12 mouse cellular contexts compared by ENCODE assay signal in the genomic region with DNA sequence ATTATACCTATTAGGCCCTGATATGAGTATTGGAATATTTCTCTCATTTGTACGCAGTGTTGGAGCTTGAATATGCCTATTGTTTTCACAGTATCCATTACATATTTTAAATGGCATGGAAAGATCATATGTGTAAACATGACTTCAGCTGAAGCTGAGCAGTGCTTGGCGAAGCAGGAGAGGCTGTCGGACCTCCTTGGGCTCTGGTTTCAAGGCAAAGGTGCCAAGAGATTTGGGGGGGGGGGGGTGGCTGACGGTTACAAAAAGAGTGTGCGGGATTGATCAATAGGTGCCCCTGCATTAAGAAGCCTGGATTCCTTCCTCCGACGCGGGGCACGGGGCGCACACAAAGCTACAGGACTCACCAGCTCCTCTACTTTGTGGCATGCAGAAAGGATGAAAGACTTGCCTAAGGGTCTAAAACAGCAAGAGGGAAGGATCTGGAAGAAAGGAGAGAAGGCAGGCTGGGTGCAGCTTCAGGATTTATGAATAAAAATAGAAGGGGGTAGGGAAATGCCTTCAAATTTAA.
DNase-seq lines count a peak whose midpoint lies in the region; ATAC-seq and TF ChIP-seq lines count a peak whose summit lies in the region.
"Had no signal": no experiment of that assay in that cellular context is flagged by ENCODE, and none has a peak within 500 bp of the region (broad histone marks: within the 10 kb centered on the region; RNA-seq: fewer than 3 reads in every experiment).

No protein-coding gene starts in this region.

- H3K27ac ChIP-seq in lung, embryonic 14.5 days (ENCODE audit: low read depth) = peak overlapping the region; percentile 82
- H3K27ac ChIP-seq in forebrain, embryonic 10.5 days = peak overlapping the region; percentile 73
- H3K27ac ChIP-seq in hindbrain, postnatal 0 days = no peak overlapping the region
- no peak overlapping the region for H3K27ac ChIP-seq in olfactory bulb, adult 2 months (ENCODE audit: insufficient read depth, low read depth, low read length)

- no peaks in the 10 kb centered on the region for H3K36me3 ChIP-seq in lung, embryonic 14.5 days (ENCODE audit: insufficient read depth)
- H3K36me3 ChIP-seq in forebrain, embryonic 10.5 days (replicated peaks) = no peaks in the 10 kb centered on the region
- no peaks in the 10 kb centered on the region for H3K36me3 ChIP-seq in hindbrain, postnatal 0 days (ENCODE audit: insufficient read depth, low read length)

- no peak overlapping the region; the same call in 1 of the 2 replicates for H3K4me3 ChIP-seq in lung, embryonic 14.5 days (ENCODE audit: low read depth, low read length)
- H3K4me3 ChIP-seq in forebrain, embryonic 10.5 days = no peak overlapping the region; the same call in 1 of the 2 replicates
- no peak overlapping the region for H3K4me3 ChIP-seq in hindbrain, postnatal 0 days (ENCODE audit: low read length)
- 0 out of 2 replicates have a peak overlapping the region, but pooled peaks have one; percentile 5 for H3K4me3 ChIP-seq in olfactory bulb, adult 2 months (ENCODE audit: insufficient read depth, low read depth, low read length)

- H3K9ac ChIP-seq in lung, embryonic 14.5 days = no peak overlapping the region
- no peak overlapping the region for H3K9ac ChIP-seq in hindbrain, postnatal 0 days (replicated peaks; ENCODE audit: low read length)

- H3K9me3 ChIP-seq in lung, embryonic 14.5 days (ENCODE audit: low read depth, low read length) = no peaks in the 10 kb centered on the region
- no peaks in the 10 kb centered on the region for H3K9me3 ChIP-seq in forebrain, embryonic 10.5 days
- no peaks in the 10 kb centered on the region for H3K9me3 ChIP-seq in hindbrain, postnatal 0 days (ENCODE audit: low read length)

- TF ChIP-seq POLR2A in olfactory bulb, adult 2 months (IDR thresholded peaks at IDR 0.05; ENCODE audit: insufficient read depth, low read depth, low read length) = no peak

- 16% methylated on average over 10 of the region's 10 CpGs for WGBS in lung, embryonic 14.5 days
- WGBS in forebrain, embryonic 10.5 days = 20% methylated on average over 10 of the region's 10 CpGs
- 49% methylated on average over 10 of the region's 10 CpGs for WGBS in hindbrain, postnatal 0 days
- WGBS in olfactory bulb, adult 2 months = 23% methylated on average over 10 of the region's 10 CpGs

- H3K4me1 ChIP-seq in lung, embryonic 14.5 days (ENCODE audit: insufficient read depth) = no peaks in the 10 kb centered on the region
- peaks cover 18% of the 10 kb centered on the region for H3K4me1 ChIP-seq in forebrain, embryonic 10.5 days
- H3K4me1 ChIP-seq in hindbrain, postnatal 0 days (ENCODE audit: insufficient read depth, low read length) = no peaks in the 10 kb centered on the region
- peaks cover 3% of the 10 kb centered on the region; the same call in 1 of the 2 replicates for H3K4me1 ChIP-seq in olfactory bulb, adult 2 months (ENCODE audit: control insufficient read depth, insufficient read depth, low read length)

- H3K4me2 ChIP-seq in lung, embryonic 14.5 days = peak overlapping the region; percentile 50
- peak overlapping the region; percentile 21 for H3K4me2 ChIP-seq in hindbrain, postnatal 0 days (ENCODE audit: low read depth, low read length)
- H3K4me2 ChIP-seq: liver, embryonic 11.5 days had no signal

- no peak for TF ChIP-seq CTCF in lung, embryonic 14.5 days (IDR thresholded peaks at IDR 0.05; ENCODE audit: low read depth)
- TF ChIP-seq CTCF in hindbrain, postnatal 0 days (IDR thresholded peaks at IDR 0.05; ENCODE audit: low read depth) = no peak
- TF ChIP-seq CTCF in olfactory bulb, adult 2 months (IDR thresholded peaks at IDR 0.05; ENCODE audit: insufficient read depth, low read depth, low read length) = no peak

- no peaks in the 10 kb centered on the region for H3K27me3 ChIP-seq in lung, embryonic 14.5 days (ENCODE audit: insufficient read depth, low read length)
- H3K27me3 ChIP-seq in forebrain, embryonic 10.5 days (ENCODE audit: poor library complexity, severe bottlenecking) = no peaks in the 10 kb centered on the region
- no peaks in the 10 kb centered on the region for H3K27me3 ChIP-seq in hindbrain, postnatal 0 days (ENCODE audit: insufficient read depth, low read length)

- ATAC-seq in lung, embryonic 14.5 days (ENCODE audit: insufficient read depth) = peak; percentile 78
- no peak for ATAC-seq in hindbrain, postnatal 0 days

- peak; percentile 44 for DNase-seq in lung, embryonic 14.5 days
- no peak for DNase-seq in lung, postnatal 14 days
- DNase-seq in forebrain, embryonic 10.5 days (ENCODE audit: extremely low spot score, low spot score) = peak; percentile 27
- no peak for DNase-seq in hindbrain, postnatal 0 days (ENCODE audit: low spot score)
- no peak for DNase-seq in frontal cortex, postnatal 25 days (ENCODE audit: low spot score in 2 of 2)
- DNase-seq in spleen, postnatal 10 days (ENCODE audit: low spot score in 2 of 2) = no peak
- no peak for DNase-seq in adipocyte (ENCODE audit: low spot score)
- DNase-seq: adrenal gland, adult 2 months; cerebellum, postnatal 14 days; thymus, postnatal 36 days had no signal

Comparison
In these comparisons a context has a peak if more than half of its experiments do, and no peak if none do; other contexts are left out.
1. DNase-seq: peak in lung, embryonic 14.5 days (single experiment) and forebrain, embryonic 10.5 days (single experiment); none in lung, postnatal 14 days (single experiment), hindbrain, postnatal 0 days (single experiment), frontal cortex, postnatal 25 days (0 of 2), spleen, postnatal 10 days (0 of 2) and adipocyte (single experiment).
2. H3K27ac ChIP-seq: peak in lung, embryonic 14.5 days (single experiment) and forebrain, embryonic 10.5 days (single experiment); none in hindbrain, postnatal 0 days (single experiment) and olfactory bulb, adult 2 months (single experiment).